Mouse (Mus musculus) central nervous system, embryonic 11.5 days (tissue): ENCODE measurements around the gene Olfr1441. TPM values are rescaled to one million over a fixed set of nuclear protein-coding genes. Genes with fewer than 3 reads are reported as not detected.

Source experiments
- polyA plus RNA-seq: library from polyadenylated mRNA; depleted of rRNA; stranded (reverse); fragments of >200 nt; gene quantifications from 2 replicates; pipeline ENCODE4 v1.2.3, GENCODE M21; 2012; rRNA removed

The Olfr1441 gene
- polyA plus RNA-seq, result not detected in 2 replicates

GRCm38 (mm10) chr19:12417361-12417760, at the start of gene Olfr1441:
Olfr1441 (plus strand) TSS chr19:12417433.

DNA sequence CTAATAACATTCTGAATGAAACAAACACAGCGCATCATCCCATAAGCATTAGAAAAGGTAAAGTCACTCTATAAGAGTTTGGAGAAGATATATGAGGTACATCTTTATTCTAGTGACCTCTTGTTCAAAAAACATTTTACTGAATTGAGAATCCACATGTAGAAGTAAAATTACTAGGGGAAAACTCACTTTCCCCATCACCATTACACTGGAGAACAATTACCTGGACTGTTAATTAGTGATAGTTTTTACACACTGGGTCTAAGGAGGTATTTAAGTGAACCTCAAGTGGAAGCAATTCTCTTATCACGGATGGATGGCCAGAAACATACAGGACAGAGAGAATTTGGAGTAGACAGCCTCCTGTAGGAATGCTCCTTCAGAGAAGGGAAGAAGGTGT, 30.3 kb upstream of the Olfr1441 start, which contains the start of gene Olfr1440:
Gene Olfr1440, plus strand, starts transcription at position 301 of the 400 bp plus-strand sequence.

GRCm38 (mm10) chr19:12427605-12428004, 10.4 kb downstream of the Olfr1441 start, which contains the start of gene Pfpl:
Pfpl (plus strand) TSS chr19:12427905.

DNA sequence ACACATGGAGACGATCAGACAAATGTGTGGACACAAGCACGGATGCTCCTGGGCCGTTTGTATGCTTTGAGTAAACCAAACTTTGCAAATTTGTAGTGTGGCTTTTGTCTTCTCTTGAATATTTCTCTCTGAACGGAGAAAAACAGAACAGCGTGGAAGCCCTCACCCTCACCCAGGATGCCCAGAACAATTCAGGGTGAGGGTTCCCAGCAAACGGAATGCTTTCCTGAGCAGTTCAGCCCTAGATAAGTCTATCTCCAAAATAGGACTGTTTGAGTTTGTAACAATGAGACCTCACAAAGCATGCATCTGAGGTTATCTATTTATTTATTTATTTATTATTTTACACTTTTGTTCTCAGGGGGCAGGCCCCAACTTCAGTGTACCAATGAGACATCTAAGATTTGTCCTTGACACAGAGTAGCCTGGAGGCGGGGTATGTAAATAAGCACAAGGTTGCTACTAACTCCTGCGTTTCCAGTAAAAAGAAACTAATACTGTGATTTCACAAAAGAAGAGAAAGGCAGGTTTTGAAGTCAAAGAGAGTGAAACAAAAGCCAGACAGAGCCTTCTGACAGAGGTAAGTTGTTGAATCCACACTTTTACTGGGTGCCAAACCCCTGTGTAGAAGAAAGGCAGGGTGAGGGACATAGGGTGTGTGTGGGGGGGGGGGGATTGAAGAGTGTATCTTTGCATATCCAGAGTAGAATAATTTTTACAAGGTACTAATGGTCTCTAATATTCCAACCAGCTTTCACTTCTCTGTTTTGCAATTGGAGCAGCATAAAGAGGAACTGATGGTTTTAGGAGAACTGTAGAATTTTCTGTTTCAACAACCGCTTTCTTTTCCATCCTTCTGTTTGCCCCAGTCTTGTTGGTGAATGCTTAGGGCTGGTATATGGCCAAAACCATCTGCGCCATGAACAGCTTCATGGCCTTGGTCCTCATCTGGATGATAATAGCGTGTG, 43.3 kb downstream of the Olfr1441 start, which contains the start of gene Mpeg1:
Gene Mpeg1, plus strand, starts transcription at position 498 of the 968 bp plus-strand sequence.

Other genes starting within 250 kb of the Olfr1441 start
- gene Olfr1555-ps1, start 247.3 kb upstream of the Olfr1441 start, polyA plus RNA-seq, result not detected in 2 replicates
- not detected in 2 replicates for gene Olfr1431, start 216.8 kb upstream of the Olfr1441 start, polyA plus RNA-seq
- gene Olfr1432, start 184.8 kb upstream of the Olfr1441 start, polyA plus RNA-seq, result not detected in 2 replicates
- not detected in 2 replicates for gene Olfr262, start 175.8 kb upstream of the Olfr1441 start, polyA plus RNA-seq
- gene Olfr235, start 156.4 kb upstream of the Olfr1441 start, polyA plus RNA-seq, result not detected in 2 replicates
- not detected in 2 replicates for gene Olfr1434, start 137.6 kb upstream of the Olfr1441 start, polyA plus RNA-seq
- not detected in 2 replicates for gene Olfr1436, start 118.3 kb upstream of the Olfr1441 start, polyA plus RNA-seq
- gene Olfr1437, start 92.3 kb upstream of the Olfr1441 start, polyA plus RNA-seq, result not detected in 2 replicates
- not detected in 2 replicates for gene Olfr1438-ps1, start 81.5 kb upstream of the Olfr1441 start, polyA plus RNA-seq
- gene Olfr1440, start 30.2 kb upstream of the Olfr1441 start, polyA plus RNA-seq, result not detected in 2 replicates
- not detected in 2 replicates for gene Pfpl, start 10.5 kb downstream of the Olfr1441 start, polyA plus RNA-seq
- 1.5 and 1.7 TPM in 2 replicates for gene Mpeg1, start 43.3 kb downstream of the Olfr1441 start, polyA plus RNA-seq
- gene Dtx4, start 84.0 kb downstream of the Olfr1441 start, polyA plus RNA-seq, result 33.6 and 36.3 TPM in 2 replicates
- 21.2 and 22.4 TPM in 2 replicates for gene Fam111a, start 128.3 kb downstream of the Olfr1441 start, polyA plus RNA-seq
- 0.07 TPM in 1 of 2 replicates, not detected in the other for gene Gm4952, start 182.5 kb downstream of the Olfr1441 start, polyA plus RNA-seq
- gene Glyat, start 215.9 kb downstream of the Olfr1441 start, polyA plus RNA-seq, result not detected in 2 replicates